Mouse (Mus musculus): ENCODE measurements around the gene Rbfox1.

The Rbfox1 gene

GRCm38 (mm10) chr16:6448250-6448649 lies 563.1 kb downstream of the Rbfox1 start:
- peak; percentile 45 for DNase-seq (ENCODE audit: low read depth, low spot score)

- DNase-seq (ENCODE audit: low read depth, low spot score), result no peak
Observed at GRCm38 (mm10) chr16:6455349-6455748, 570.2 kb downstream of the Rbfox1 start.

- no peak for DNase-seq (ENCODE audit: low read depth, low spot score)
Observed at GRCm38 (mm10) chr16:6479094-6479590, 594.0 kb downstream of the Rbfox1 start.

- DNase-seq (ENCODE audit: low read depth, low spot score), result peak; percentile 22
Observed at GRCm38 (mm10) chr16:6479616-6480410, 594.7 kb downstream of the Rbfox1 start.

DNA sequence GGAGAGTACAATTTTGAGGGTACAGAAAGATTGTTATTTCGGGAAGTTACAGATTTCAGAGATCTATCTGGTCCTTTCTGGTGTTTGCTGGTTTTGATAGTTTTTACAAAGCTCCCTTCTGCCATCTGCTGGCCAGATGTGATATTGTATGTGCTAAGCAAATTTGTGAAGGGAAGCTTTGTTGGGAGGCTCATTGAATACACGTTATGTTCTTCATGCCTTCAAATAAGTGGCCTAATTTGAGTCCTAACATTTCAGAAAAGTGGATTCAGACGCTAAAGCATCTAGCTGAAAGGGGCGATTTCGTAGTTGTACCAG lies 595.2 kb downstream of the Rbfox1 start:
- DNase-seq (ENCODE audit: low read depth, low spot score), result peak; percentile 76

DNA sequence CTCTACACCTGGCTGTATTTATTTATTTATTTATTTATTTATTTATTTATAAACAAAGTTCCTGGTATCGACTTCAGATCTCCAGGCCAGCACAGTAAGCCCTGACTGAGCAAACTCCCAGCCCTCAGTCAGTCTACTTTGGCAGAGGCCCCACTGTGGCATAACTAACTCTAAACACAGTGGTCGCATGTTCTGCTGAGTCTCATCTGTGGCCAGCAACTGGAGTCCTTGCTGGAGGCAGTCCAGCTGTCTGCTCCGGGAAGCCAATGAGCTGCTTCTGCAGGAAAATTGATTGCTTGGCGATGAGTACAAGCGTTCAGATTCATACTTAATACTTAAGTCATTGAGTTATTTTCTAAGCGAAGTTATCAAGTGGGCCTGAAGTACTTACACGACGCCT lies 598.5 kb downstream of the Rbfox1 start:
- DNase-seq (ENCODE audit: low read depth, low spot score), result no peak

DNA sequence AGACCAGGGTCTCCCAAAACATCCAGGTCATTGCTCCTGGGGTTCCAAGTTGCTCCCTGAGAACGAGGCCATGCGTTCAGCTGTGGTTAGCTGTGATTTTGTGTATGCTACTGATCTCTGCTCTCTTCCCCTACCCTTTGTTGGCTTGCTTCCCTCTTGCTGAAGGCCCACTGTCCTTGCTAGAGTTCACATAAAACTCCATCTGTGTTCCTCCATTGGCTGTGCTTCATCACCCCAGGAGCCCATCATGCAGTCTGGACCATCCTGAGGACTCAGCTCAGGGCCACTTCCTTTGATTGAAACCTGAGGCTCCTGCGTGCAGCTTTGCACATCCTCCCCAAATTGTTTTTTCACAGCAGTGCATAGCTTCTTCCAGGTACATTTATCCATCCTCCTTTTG lies 600.5 kb downstream of the Rbfox1 start:
- DNase-seq (ENCODE audit: low read depth, low spot score), result no peak

DNA sequence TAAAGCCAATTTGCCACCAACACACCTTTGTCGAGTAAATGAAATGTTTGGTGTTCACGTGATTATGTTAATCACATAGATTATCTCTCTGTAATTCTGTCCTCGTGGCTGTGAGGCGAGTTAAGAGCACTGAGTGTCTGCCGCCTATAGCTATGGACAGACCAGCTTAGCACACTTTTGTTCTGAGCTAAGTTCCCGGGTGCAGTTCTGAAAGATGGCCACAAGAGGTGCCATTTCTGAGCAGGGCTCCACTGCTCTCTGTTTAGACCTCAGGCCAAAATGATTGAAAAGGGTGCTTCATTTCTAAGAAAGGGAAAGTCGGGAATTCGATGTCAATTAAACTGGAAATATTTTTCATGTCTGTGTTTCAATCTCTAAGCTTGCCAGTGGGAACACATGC lies 617.1 kb downstream of the Rbfox1 start:
- no peak for DNase-seq (ENCODE audit: low read depth, low spot score)

- DNase-seq (ENCODE audit: low read depth, low spot score), result peak; percentile 35
Observed at GRCm38 (mm10) chr16:6503573-6504331, 618.6 kb downstream of the Rbfox1 start.

GRCm38 (mm10) chr16:6508924-6509323 lies 623.8 kb downstream of the Rbfox1 start:
- DNase-seq (ENCODE audit: low read depth, low spot score), result no peak

GRCm38 (mm10) chr16:6519474-6519873 lies 634.3 kb downstream of the Rbfox1 start:
- DNase-seq (ENCODE audit: low read depth, low spot score), result peak; percentile 62

DNA sequence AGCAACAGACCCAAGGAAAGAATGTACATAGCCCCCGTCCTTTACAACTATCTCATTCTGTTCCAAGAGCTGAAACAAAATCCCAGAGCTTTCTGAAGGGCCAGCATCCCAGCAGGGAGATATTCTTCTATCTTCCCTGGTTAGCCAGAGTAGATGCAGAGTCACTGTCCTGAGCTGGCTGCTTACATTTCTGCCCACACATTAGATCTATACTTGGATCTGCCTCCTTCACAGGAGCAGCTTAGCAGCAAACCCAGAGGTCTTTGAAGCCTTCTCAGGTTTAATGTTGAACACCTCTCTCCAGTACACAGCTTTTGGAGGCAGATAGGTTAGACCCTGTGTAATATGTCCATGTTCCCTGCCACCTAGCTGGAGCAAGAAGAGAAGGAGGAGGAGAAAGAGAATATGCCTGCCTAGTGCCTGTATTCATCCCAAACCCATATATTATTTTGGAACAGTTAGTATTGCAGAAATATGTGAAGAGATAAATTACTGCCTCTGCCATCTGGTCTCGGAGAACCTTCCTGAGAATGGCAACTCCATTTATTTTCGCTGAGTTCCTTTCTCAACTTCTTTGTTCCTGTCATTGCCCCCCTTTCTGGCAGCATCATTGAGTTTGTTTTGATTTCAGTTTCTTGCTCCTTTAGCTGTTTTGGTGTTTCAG lies 640.5 kb downstream of the Rbfox1 start:
- peak; percentile 85 for DNase-seq (ENCODE audit: low read depth, low spot score)

DNA sequence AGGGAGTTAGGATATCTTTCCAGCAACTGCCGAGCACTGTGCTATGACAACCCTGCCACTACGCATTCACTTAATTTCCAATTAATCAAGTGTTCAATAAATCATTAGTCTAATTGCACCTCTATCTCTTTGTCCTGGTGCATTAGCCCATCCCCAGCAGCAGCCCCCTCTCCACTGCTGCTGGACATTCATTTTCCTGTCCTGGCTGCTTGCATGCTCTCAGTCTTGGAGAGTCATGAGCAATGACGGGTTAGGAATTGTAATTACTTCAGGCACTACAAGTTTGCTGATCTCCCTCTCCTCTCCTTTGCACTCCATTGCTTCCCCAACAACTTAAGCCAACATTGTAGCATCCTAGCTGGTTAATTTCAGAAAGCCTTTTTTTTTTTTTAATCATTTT lies 646.3 kb downstream of the Rbfox1 start:
- DNase-seq (ENCODE audit: low read depth, low spot score), result no peak

GRCm38 (mm10) chr16:6532077-6532995 lies 647.2 kb downstream of the Rbfox1 start:
- DNase-seq (ENCODE audit: low read depth, low spot score), result peak; percentile 50

DNA sequence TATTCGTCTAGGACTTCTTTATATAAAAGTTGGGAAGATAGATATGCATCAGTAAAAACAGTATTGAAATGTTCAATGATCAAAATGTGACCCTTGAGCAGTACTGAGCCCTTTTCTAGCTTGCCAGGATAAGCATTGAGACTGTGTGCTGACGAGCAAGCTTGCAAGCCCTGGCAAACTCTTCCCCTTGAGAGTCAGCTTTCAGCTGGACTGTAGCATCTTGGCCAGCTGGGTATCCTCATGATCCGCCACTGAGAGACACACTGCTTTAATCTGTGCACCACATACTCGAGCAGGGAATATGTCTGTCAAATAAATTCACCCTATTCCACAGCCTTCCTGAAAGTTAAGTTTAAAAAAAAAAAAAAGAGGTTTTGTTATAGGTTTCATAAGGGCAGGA lies 670.6 kb downstream of the Rbfox1 start:
- no peak for DNase-seq (ENCODE audit: low read depth, low spot score)

DNA sequence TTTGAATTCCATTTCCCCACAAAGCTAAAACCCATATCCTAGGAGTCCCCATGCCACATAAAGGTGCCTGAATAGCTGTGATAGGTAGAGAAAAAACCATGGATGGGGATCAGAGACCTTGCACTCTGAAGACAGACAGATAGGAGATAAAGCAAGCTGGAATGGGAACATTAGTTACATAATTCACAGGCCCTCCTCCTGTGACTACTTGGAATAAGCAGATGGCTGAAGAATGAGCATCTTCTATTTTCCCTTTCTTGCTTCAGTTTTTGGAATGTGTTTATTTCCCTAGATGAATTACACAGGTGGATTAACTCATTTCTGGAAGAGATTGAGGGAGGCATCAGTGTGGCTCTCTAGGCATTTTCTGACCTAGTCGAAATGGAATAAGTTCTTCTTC lies 672.6 kb downstream of the Rbfox1 start:
- peak; percentile 49 for DNase-seq (ENCODE audit: low read depth, low spot score)

- no peak for DNase-seq (ENCODE audit: low read depth, low spot score)
Observed at GRCm38 (mm10) chr16:6584700-6585099, 699.5 kb downstream of the Rbfox1 start.

DNA sequence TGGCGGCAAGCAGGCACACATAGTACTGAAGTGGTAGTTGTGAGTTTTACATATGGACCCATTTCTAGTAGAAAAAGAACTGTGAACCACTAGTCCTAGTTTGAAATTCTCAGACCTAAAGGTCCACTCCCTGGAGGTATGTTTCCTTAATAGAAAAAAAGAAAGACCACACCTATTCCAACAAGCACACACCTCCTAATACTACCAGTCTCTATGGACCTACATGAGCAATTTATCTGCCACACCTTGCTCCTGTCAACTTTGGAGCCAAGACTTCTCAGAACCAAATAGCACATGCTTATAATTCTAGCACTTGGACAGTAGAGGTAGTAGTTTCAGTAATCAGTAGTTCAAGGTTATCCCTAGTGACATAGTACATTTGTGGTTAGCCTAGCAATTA lies 700.0 kb downstream of the Rbfox1 start:
- DNase-seq (ENCODE audit: low read depth, low spot score), result no peak

DNA sequence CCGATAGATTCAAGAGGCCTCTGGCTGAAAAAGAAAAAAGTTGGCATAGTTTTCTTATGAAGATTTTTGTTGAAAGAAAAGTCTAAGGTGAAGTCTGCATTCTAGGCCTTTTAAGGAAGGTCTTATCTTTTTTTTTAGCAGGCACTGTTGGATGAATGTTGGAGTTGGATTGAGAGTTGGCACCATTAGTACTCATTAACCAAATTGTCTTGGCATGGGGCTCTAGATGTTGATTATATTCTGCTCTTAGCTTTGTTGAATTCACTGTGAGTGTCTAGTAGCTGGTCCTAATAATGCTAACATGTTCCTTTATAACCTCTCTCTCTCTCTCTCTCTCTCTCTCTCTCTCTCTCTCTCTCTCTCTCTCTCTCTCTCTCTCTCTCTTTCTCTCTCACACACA lies 731.4 kb downstream of the Rbfox1 start:
- no peak for DNase-seq (ENCODE audit: low read depth, low spot score)

DNA sequence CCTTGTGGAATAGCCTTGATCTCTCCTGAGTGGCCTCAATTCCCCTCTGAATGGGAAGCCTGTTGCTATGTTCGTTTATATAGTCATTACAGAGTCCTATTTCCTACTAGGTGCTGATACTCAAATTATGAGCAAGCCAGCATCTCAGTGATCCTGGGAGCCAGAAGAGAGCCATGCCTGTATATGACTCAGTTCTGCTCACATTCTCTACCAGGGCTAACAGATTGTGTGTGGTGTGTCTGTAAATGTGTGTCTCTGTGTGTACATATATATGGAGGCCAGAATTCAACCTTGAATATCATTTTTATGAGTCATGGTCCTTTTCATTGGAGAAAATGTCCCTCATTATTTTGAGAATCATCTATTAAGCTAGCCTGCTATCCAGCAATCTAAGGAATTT lies 755.2 kb downstream of the Rbfox1 start:
- DNase-seq (ENCODE audit: low read depth, low spot score), result no peak

DNA sequence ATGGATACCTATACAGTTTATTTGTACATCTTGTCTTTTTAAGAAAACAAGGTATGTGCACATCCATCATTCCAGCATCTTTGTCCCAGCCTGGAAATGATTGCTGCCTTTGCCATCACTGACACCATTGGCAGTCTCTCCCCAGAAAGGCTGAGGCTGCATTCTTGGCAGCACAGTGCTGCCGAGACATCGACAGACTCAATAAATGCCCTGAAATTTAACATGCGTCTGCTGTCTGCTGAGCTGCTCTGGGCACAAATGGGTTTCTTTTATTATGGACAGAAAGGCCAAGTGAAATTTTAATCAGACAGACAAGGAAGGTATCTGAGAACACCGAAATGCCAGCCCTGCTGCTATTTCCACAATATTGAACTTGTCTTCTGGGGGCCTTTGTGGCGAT lies 761.8 kb downstream of the Rbfox1 start:
- no peak for DNase-seq (ENCODE audit: low read depth, low spot score)
